Mouse (Mus musculus) induced T-regulatory cell, adult 2 months (primary cell): ENCODE measurements around the gene Dlgap5.
A peak's percentile ranks its signal among the peaks of the same experiment; 100 is the strongest.
"Not testable (repeated sequence)": the region's sequence is repeated elsewhere in the genome, so short reads cannot be mapped to it uniquely, and the experiment has no call there.

Experiments
- DNase-seq: peaks from one replicate; pipeline ENCODE4 v3.0.0-alpha.2; 2012; ENCODE audit warnings: low read depth

Gene Dlgap5

DNA sequence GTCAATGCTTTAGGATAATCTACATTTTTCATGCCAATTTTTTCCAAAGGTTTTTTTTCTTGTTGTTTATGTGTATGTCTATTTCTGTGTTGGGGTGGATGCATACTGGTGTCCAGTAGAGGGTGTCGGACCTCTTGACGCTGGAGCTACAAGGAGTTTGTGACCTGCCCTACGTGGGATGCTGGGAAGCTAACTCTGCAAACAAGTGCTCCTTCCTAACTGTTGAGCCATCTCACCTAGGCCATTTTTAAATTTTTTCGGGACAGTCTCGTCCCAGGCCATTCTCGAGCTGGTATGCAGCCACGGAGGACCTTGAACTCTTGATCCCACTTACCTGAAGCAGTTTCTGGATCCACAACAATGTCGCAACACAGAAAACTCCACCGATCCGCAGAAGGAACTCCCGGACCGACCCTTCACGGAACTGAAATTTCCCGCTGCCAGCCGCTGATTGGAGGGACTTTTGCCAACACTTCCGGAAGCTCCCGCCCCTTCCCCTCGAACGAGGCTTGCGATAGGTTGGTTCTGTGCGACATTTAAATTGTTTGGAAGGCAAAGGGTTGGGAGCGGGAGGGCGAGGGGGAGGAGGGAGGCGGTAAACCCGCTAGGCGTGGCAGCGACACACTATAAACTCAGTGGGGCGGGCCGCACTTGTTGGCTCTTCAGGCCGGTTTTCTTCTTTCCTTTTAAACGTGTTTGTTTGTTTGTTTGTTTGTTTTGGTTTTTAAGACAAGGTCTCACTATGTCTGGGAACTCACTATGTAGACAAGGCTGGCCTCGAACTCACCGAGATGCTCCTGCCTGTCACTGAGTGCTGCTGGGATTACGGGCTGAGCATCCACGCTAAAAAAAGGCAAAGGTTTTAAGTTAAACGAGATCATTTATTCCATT lies at the start of gene Dlgap5:
Gene Dlgap5 (minus strand): TSS at position 633 of the 891 bp plus-strand sequence.
- DNase-seq: peak; percentile 98

DNA sequence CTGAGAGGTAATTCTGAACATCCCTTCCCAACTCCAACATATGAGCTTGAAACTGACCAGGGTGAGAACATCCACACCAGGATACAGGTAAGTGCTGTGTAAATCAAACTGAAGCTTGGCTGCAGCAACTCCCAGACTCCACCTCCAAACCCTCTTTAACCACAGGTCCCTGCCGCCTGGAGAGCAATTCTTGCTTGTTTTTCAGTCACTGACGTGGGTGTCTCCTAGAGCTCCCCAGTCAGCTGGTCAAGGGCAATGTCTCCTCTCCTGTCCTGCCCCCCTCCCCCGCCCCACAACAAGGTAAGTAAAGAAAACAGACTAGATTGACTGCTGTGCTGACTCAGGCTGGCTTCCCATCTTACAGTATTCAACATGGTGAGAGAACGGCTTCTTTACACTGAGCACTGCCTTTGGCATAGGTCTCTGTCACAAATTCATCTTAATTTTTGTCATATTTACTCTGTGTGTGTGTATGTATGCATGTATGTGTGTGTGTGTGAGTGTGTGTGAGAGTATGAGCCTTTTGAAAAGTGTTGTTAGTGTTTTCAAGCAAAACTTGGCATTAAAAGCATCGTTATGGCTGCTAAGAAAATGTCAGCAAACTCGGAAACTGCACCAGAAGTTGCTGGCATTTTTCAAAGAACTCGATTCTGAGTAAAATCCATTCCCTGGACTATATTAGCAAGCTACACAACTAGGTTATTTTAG lies 47.4 kb upstream of the Dlgap5 start:
- DNase-seq: no peak

DNA sequence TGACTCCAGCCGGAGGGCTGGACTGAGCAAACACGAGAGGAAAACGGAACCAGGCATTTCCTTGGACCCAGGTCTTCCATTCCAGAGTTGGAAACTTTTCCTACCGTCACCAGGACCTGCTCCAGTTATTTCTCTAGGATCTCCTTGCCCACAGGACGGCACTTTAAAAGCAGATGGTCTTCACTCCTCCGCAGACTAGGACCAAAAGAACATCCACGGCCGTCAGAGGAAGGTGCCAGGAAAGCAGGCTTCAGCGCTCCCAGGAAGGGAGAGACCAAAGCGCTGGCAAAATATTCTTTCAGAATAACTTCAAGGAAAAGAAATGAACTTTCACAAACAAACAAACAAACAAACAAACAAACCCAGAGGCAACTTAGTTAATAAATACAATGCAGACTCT lies 46.2 kb upstream of the Dlgap5 start:
- DNase-seq: no peak

DNA sequence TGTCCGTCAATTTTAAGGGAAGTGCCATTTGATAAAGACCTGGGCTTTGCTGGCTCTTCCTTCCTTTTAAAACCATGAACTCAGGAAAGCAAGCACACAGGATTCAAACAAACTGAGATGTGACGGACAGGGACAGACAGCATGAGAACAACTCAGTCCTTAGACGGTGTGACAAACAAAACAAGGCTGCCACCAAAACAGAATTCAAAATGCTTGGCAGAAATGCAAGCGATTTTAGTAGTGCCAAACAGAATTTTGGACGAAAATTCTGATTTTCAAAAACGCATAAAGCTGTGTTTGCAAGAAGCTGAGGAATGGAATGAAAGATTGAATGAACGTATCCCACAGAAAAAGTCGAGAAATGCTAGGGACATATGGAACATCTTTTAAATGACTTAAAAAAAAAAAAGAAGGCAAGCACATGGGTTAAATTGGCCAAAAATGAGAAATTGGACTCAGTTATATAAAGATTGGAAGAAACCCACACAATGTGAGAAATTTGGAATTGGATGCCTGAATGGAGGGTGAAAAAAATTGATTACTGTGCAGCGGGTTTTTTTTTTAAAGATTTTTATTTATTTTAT lies 44.8 kb upstream of the Dlgap5 start:
- no peak for DNase-seq

DNA sequence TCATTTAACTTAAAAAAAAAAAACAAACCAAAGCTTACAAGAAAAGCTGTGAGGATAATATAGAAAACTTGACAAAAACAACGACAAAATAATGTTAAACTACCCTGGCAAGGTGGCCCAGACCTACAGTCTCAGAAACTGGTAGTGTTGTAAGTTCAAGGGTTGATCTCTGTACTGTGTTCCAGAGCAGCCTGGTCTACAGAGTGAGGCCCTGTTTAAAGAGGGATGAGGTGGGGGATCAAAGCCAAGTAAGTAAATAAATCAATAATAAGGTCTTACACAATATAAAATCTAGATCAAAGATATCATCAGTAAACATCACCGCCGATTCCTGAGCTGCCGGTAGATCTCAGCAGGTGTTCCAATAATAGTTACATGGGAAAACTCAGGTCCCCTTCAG lies 44.2 kb upstream of the Dlgap5 start:
- DNase-seq: no peak

DNA sequence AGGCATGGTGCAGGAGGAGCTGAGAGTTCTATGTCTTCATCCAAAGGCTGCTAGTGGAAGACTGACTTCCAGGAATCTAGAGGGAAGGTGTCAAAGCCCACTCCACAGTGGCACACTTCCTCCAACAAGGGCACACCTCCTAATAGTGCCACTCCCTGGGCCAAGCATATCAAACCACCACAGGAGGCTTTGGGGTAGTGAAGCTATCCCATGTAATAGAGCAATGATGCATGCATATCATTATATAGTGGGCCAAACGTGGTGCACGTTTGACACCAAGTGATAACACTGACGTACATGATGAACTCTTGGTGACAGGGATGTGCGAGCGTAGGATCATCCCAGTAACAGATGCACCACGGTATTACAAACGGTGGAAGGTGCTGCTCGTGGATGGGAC lies 43.8 kb upstream of the Dlgap5 start:
- DNase-seq: no peak

DNA sequence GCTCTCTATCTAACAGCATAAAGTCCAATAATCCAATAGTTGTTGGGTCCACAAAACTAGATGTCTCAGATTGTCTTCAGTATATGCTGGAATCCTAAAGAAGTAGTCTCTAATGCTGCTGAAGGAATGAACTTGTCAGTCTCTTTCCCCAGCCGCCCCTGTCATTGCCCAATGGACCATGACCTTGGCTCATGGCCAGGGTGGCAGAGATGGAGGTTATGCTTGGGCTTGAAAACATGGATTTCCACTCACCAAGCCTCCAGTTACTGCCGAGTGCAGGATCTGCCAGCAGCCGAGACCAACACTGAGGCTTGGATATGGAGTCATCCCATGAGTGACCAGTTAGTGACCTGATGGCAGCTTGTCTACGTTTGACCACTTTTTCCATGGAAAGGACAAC lies 41.3 kb upstream of the Dlgap5 start:
- DNase-seq: no peak

DNA sequence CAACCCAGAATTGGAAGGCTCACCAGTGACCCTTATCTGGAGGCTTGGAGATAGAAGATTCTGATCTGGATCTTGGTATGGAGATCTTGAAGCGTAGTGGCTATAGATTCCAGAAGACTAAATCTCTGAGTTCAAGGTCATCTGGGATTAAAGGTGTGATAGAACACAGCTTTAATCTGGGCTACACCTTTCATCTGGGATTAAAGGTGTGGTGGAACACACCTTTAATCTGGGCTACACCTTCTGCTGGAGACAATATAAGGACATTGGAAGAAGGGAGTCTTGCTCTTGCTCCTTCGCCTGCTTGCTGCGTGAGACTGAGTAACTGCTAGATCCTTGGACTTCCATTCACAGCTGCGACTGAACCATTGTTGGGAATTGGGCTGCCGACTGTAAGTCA lies 31.9 kb upstream of the Dlgap5 start, which contains the start of gene Fbxo34:
Gene Fbxo34 (plus strand): TSS at position 301 of the 400 bp plus-strand sequence.
- DNase-seq: not testable (repeated sequence)

DNA sequence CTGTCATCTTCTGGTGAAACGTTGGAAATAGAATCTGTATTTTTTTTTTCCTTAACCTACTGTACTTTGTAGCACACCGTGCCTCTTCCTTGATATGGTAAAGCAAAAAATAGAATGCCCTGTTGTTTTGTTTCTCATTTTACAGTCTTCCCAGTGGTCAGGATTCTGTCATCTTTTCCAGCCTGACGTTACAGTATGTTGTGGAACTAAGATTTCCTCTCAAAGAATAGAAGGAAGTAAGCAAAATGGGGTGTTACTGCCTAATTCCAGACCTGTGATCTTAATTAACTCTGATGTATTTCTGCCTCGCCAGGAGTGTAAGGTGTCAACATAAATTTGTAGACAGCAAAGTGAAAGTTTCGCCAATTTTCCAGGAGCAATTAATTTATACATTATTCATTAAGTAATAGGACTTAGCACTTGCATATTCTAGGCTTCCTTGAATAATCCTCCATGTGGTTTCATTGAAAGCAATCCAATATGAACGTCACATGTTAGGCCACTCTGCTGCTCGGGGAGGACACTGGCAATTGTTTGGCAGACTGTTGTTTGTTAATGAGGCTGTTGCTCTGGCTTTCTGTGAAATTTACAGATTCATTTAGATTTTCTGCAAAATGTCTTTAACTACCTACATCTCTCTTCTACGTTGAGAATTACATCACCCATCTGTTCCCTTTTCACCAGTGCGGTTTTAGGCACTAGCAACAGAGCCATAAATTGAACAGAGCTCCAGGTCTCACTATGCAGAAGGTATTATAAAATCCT lies 27.3 kb upstream of the Dlgap5 start:
- DNase-seq: no peak

DNA sequence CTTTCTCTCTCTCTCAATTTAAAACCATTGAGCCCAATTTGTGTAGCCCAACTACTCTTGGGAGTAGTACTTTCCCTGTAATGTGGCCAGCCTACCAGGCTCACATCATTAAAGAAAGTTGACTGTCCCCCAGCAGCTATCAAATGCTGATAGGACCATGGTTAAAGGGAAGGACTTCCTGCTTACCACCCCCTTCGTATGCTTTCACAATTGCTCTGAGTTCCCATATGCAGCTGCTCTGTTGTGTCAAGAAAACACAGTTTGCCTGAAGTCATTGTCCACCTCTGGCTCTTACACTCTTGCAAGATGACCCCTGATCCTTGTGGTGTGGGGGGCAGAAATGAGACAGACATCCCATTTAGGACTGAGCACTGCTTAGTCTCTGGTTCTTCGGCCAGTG lies 26.7 kb upstream of the Dlgap5 start:
- DNase-seq: no peak

DNA sequence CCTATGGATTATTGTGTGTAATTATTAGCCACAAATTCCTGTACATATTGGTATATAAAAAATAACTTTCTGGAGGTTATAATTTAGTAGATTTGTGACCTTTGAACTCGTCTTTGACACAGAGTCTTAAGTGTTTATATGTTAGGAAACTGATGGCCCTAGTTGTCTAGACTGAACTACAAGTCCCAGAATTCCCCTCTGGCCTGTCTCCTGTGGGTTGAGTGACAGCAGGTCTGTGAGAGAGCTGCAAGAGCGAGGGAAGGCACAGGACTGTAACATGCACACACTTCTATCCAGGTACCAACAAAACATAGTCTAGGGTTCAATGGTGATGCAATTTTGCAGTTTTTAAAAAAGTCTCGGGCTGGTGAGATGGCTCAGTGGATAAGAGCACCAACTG lies 20.7 kb upstream of the Dlgap5 start:
- DNase-seq: no peak

DNA sequence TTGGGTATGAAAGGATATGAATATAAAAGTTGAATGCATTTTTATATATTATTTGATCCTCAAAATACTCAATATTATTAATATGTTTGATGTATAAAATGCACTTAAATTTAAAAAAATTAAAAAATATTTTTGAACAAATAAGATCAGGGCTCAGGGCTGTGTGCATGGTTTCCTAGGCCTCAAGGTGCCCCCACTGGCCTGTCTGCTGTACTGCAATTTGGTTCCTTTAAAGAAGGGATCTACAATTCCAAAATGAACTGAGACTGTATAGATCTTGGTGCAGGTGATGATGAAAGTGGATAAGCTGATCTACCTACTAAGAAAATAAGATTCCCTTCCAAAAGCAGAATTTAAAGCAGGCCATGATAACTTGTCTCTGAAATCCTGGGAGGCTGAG lies 14.8 kb upstream of the Dlgap5 start:
- DNase-seq: peak; percentile 34

DNA sequence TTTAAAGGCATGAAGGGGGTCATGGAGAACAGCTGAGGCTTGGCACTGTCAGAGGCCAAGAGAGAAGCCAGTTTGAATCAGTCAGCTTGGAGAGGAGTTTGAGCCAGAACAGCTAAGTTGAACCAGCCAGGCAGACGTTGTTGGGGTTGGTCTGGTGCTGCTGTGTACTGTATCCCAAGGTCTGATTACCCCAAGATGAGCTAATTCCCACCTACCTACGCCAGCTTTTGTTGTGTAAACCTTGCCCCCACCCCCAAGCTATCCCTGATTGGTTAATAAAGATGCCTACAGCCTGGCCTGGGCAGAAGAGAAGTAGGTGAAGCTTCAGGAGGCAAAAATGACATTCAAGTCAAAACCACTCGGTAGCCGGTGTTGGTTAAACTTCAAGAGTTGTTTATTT lies 4.3 kb upstream of the Dlgap5 start:
- no peak for DNase-seq

DNA sequence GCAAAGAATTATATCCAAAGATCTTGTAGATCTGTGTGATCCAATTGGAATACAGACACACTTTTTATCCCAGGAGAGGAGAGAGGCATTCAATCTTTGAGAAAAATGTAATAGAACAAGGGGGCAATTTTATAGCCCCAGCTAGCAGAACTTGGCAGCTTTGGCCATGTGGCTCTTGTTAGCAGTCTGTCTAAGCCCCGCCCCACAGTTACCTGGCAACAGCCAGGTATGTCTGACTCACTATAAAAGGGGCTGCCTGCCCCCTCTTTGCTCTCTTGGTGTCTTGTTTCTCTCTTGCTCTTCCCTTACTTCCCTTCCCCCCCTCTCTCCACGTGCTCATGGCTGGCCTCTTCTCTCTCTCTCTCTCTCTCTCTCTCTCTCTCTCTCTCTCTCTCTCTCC lies 3.4 kb upstream of the Dlgap5 start:
- DNase-seq: no peak

DNA sequence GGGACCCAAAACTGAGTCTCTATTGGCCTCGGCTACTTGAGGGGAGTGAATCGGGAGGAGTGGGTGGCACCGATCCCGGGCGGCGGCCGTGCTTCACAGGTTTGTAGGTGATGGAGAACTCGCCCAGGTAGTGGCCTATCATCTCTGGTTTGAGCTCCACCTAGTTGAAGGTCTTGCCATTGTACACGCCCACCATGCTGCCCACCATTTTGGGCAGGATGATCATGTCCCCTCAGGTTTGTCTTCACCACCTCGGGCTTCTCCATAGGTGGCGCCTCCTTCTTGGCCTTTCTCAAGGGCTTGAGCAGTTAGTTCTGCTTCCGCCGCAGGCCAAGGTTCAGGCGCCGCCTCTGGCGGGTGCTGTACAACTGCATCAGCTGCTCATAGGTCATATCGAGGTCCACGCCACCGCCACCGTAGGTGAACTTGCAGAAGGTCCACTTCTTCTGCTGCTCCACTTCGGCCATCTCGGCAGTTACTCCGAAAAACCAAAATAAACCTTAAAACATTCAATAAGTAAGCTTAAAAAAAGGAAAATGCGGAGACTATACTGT lies 1.6 kb upstream of the Dlgap5 start:
- no peak for DNase-seq

DNA sequence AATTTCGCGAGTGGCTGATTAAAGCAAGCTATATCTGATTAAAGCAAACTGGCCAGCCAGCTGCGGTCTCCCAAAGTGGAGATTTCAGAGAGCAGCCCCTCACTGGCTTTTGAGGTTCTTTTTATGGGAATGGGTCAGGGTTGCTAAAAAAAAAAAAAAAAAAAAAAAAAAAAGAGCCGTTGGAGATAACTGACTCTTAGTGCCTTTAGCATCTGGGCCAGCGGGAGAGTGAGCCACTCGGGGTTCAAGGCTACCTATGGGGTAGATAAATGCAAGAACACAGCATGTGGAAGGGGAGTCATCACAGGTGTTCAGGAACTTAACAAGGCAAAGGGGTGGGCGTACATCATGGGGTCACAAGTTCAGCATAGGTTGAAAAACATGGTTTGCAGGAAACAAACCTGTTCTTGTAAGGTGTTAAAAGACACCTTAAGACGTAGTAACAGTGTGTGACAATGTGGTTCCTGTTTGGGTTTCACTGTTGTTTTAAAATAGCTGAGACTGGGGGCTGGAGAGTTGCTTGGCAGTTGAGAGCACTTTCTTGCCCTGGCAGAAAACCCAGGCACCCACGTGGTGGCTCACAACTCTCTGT lies 923 bp upstream of the Dlgap5 start:
- peak; percentile 16 for DNase-seq

DNA sequence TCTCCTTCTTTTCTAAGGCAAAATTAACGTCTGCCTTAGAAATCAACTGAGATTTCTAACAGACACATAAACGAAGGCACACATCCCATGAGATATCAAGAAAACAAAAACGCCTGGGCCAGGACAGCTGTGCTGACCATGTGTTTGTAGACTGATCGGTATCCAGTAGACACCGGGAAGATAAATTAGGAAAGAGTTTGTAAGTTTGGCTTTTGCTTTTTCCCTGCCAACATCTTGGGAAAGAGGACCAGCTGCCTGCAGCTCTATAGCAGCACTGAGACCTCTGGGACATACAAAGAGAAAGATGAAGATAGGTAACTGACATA lies 422 bp upstream of the Dlgap5 start:
- DNase-seq: no peak

DNA sequence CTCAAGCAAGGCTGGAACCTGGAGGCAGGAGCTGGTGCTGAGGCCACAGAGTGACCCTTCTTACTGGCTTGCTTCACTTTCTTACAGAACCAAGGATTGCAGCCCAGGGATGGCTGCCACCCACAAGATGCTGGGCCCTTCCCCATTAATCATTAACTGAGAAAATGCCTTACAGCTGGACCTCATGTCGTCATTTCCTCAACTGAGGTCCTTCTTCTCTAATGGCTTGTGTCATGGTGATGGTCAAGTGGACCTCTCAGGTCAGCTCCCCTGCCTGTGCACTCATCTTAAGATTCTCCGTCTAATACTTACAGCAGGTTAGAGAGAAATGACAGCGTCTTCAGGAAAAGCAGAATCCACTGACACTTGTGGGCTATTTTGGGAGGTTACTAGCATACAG lies 861 bp downstream of the Dlgap5 start:
- DNase-seq: peak; percentile 17

DNA sequence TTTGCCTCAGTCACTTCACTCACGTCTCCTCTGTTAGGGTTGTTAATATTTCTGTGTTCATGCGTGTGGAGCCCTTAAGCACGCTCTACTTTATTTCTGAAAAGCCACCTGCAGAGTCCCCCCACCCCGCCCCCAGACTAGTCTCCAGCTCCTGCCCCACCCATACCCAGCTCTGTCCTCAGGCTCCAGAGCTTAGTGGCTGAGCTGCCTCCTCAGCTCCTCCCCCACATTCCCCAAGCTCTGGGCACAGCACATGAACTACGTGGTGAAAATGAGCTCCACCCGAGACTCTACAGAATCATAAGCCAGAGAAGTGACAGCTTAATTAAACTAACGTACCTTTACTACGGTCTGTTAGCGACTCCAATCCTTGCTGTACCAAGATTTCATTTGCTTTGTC lies 12.2 kb downstream of the Dlgap5 start:
- DNase-seq: no peak

DNA sequence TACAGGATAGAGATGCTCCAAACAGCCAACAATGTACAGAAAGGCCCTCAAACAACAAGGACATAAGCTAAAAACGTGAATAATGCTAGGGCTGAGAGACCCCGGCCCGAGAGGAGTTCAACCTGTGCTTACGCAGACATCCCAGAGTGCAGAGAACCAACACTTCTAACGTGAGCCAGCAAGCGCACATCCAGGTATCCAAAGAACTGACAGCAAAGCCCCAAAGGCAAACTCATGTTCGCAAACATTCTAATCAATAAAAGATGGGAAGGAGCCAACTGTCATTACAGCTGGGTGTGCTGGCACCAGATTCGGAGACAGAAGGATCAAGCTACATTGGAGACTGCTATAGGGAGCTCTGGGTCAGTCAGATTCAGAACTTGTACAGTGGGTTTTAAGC lies 15.5 kb downstream of the Dlgap5 start:
- DNase-seq: no peak

DNA sequence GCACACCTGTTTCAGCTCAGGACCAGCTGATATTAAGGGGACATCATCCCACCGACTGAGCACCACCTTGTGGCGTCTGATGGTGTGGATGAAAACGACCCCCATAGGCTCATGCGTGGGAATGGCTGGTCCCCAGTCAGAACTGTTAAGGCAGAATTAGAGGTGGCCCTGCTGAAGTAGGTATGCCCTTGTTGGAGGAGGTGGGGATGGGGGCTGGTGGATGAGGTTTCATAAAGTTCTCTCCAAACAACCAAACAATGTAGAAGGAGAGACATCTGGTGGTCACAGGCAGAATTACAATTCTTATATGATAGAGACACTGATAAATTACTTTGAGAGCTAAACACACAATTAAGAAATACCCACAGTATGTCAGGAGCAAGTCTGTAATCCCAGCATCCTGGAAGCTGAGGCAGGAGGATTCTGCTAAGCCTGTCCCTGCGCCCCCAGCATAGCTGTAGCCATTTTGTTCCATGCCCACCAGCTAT lies 22.0 kb downstream of the Dlgap5 start:
- peak; percentile 87 for DNase-seq
